Mouse (Mus musculus) heart, postnatal 25 days (tissue): ENCODE measurements at regions not wholly inside any gene's neighbourhood (a gene's known extent, or its start where the extent isn't known, plus 50 kb on each side); places are given as distances from the start of the nearest gene placed in this dataset.
"Not testable (repeated sequence)": the region's sequence is repeated elsewhere in the genome, so short reads cannot be mapped to it uniquely, and the experiment has no call there.

Experiments used
- DNase-seq: peaks from one replicate; pipeline ENCODE4 v3.0.0; 2022; ENCODE audit warnings: low spot score
- intact Hi-C: fragments of 180-260 bp; cut with DNase I; formaldehyde crosslinking; loops from one replicate; pipeline ENCODE4 v1.15.1; 2025

DNA sequence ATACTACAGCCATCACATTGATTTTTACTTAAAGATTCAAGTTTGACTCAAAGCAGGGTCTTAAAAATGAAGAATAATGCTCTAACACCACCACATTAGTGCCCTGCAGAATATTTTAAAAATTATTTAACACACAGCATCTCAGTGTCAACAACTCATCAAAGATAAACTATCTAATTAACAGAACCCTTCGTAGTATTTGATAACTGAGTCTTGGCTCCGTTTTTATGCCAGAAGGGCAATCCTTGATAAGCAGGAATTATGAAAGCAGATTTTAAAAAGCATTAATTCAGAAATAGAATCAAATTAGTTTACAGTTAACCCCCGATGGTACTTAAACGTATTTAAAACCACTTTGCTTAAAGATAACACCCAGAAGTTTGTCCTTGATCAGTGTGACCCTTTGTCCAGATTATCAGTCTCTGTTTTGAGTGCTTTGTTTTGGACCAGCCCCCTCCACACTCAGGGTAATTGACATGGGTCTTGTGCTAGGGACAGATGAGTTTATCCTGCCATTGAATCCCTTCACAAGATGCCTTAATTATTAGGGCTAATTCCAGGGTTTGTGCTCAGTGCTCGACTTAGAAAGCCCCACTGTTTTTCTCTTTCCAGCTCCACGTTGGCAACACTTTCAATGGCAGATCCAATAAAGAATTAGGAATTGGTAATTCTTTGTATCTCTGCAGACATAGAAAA is 69.4 kb upstream of the Dph6 start:
- DNase-seq, result no peak
- intact Hi-C loops, result no loop called here

DNA sequence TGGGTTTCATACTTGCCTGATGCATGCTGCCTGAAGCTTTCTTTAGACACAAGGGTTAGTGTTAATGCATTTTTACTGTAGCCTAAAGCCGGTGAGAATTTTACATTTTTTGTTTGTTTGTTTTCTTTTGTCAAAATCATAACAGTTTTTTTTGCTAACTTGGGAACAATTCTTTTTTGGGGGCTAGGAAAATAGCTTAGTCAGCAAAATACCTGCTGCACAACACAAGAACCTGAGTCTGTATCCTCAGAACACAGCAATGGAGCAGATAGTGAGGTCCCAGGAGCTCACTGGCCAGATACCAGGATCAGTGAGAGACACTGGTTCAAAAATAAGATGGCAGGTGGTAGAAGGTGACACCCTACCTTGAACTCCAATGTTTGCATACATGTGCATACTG is 72.4 kb upstream of the Dph6 start:
- intact Hi-C loops, result no loop called here
- DNase-seq, result no peak

DNA sequence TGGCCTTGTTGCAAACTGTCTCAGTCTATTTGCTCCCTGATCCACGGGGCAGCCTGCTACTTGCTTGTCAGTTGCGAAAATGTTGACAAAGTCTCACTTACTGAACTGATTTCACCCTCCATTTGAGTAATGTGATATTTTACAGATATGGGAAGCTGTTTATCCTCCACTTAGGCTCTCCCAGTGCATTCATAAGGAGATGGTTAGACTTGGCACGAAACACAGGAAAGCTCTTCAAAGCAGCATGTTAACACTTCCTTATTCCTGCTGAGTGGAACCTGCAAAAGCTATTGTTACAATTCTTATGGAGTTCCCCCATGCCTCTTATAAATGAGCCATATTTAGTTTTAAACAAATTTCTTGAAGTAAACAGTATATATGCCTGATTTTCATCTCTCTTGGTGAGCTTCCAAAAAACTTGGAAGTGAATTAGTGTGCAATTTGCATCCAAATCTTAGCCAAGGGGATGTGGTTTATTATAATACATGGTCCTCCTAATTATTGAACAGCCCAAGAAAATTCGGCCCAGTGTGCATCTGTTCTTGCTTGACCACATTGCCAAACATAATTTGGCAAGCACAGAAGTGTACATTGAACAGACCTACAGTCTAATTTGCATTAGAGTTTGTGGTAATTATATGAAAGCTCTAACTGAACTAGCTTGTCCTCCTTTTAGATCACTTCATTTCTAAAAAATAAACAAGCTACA is 80.3 kb upstream of the Dph6 start:
- no peak for DNase-seq
- intact Hi-C loops, result no loop called here

DNA sequence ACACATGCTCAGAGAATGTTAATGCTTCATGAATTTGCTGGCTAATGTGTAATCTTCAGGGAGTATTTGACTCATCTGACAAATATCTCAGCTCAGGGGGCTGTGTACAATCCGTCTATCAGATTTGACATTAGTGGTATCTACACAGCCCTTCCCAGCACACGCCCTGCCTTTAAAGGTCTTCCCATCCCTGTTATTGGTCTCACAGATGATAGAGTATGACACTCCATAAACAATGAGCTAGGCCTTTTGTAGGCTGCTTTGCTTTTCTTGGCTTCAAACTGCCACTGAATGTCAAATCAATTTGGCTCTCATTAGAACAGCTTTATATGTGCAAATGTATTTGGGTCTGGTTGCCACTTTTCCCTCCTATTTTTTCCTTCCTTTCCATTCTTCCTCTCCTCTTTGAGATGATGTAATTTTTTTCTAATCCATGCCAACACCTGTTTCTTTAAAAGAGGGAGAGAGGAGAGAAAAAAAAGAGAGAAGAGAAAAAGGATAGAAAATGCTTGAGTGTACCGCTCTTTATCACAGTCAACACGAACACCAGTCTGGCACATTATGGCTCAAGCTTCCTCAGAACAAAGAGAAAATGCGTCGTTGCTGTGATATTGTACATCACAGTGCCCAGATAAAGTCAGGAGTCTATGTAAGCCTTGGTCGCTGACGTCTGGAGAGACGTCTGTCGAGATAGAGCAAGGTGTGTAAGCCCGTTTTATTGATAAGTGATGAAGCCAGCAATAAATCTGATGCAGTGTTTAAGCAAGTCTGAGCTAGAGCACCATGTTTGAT is 84.9 kb upstream of the Dph6 start:
- DNase-seq, result no peak
- intact Hi-C loops, result no loop called here

DNA sequence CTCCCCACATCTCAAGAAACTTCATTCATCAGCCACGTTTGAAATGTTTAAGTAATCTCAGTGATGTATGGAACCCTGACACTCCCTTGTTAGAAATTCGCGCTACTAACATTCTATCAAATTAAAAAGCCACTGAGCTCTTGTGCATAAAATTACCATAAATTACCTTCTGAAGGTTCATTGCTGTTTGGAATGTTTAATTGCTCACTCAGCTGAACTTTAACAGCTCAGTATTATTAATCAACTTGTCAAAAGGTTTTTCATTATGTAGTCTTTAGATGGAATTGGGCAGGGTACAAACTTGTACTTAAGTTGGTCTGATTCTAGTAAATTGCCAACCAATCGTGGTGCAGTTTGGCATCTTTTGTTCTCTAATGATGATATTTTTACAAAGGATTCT is 108.5 kb upstream of the Dph6 start:
- no peak for DNase-seq
- intact Hi-C loops, result no loop called here

DNA sequence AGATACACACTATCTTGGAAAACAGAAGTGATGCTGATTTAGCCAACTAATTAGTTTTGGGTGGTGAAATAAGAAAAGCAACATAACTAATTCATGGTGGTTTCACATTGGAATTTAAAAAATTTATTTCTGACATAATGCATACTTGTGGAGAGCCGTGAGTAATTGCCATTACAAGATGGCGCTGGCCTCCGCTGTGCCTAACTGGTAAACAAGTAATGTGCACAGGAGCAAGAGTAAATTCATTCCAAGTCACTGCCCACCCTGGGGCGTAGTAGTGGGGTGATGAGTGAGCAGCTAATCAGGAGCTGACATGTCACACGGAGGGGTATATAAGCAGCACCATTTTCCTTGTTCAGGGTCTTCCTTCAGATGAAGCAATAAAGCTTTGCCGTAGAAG is 119.0 kb upstream of the Dph6 start:
- DNase-seq, intact Hi-C loops: not testable (repeated sequence)

DNA sequence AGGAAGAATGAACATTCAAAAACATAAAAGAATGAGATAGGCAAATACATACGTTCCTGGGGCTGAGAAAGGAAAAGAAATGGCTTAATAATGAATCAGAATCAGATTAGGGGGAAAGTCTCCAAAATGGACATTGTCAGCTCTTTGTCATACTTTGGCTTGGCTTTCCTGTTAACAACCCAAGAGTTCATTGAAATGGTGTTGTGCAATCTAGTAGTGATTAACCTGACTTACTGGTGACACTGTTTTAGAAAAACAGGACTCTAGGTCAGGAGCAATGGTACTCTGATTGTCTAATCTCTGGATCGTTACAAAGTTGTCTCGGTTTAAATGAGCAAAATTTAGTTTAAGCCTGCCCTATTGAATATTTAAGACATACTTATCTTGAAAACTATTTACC is 119.5 kb upstream of the Dph6 start:
- DNase-seq, result no peak
- intact Hi-C loops, result no loop called here

DNA sequence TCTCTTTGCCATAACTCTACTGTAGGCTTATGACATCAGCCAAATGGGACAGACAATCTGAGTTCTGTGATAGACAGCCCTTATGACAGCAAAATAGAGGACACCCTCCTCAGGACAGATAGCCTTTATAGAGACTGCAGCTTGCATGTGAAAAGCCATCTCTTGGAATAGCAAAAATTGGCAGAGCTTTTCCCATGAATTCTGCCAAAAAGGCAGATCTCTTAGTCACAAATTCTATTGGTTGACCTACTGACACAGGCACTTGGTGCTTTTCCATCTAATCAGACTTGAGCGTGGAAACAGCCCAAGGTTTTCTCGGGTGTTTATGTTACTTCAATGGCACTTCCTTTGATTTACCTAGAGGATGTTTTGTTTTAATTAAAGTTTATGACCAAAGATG is 120.8 kb upstream of the Dph6 start:
- intact Hi-C loops, result no loop called here
- no peak for DNase-seq

DNA sequence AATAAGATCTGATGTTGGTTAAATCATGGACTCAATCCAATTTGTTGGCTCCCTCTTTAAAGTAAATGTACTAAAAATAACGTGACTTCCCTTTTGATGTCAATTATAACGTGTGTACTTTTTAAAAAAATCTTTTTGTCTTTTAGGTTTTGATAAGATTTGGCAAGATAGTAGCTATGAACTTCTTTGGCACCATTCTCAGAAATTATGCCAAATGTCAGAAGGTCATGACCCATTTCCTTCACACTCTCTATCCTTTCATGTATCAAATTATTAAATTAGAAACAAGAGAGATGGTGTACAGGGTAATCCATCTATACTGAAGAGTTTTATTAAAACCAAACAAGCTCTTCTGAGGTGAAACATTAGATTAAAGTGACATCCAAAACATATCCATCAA is 121.4 kb upstream of the Dph6 start:
- intact Hi-C loops, result no loop called here
- DNase-seq, result no peak

DNA sequence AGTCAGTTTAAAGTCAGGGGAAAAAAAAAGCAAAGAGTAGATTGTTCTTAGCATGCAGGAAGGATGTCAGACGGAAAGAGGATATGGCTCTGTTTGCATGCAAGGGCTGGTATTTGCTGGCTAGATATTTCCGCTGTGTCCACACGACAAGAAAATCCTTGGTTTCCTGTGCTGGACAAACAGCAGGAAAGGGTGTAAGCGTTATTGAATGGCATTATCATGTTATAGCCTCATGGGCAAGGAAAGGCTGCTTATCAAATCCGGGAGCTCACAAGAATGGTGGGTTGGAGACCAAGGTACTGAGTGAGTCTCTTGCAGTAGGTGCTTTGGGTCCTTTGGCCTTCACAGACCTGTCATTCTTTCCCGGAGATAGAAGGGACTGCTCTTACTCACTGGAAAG is 127.7 kb upstream of the Dph6 start:
- DNase-seq, result no peak
- intact Hi-C loops, result no loop called here

DNA sequence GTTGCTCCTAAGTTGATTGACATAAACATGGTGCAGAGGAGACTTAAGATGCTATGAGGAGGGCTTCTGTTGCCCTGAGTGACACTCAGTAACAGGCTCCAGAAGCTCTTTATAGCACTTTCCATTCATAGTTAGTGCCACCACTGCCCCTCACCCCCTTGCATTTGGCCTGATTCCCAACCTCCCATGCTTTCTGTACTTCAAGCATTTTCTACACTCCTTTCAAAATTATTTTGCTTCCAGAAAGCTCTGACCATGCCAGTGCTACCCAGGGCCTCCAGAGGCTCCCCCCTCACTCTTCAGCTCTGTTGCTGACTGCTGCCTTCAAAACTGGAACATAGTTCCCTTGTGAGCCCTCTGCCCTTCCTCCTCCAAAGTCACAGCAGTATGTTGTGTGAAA is 129.4 kb upstream of the Dph6 start:
- DNase-seq, result no peak
- intact Hi-C loops, result no loop called here

DNA sequence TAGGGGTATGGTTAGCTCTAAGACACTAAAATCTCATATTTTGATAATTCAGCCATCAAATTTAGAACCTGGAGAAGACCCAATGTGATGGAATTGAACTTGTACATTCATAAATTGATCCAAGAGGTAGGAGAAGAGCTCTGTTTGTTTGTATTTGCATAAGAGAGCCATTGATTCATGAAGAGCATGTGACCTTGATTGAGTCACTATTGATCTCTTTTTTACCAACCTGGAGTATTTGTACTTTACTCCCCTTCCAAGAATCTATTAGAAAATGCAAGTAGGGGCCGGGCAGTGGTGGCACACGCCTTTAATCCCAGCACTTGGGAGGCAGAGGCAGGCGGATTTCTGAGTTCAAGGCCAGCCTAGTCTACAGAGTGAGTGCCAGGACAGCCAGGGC is 133.5 kb upstream of the Dph6 start:
- intact Hi-C loops, result no loop called here
- DNase-seq, result no peak

DNA sequence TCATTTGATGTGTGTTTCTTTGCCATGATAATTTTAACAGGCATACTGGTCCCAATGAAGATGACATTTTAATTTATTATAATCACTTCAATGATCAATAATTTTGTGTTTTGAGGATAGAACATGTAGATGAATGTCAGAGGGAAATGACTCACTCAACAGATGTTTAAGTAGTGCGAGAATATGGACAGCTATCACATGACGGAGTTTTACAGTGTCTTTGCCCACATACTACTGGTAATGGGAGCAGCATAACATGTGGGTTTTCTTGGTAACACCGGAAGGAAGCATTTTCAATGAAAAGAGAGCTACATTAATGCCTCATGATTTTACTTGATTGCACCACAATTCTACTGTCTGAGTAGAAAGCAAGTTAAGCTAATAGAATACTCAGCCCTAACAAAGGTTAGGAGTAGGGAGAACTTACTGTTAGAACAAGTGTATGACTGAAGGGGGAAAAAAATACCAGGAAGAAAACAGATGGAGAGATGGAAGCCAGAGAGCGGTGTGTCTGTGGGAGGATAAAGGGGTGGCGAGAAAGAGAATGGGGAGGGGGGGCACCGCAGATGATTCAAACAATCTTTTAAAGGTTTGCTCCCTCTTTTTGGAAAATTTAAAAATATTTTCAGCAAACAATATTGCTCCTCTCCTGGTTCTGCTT is 142.0 kb upstream of the Dph6 start:
- DNase-seq, result no peak
- intact Hi-C loops, result no loop called here

DNA sequence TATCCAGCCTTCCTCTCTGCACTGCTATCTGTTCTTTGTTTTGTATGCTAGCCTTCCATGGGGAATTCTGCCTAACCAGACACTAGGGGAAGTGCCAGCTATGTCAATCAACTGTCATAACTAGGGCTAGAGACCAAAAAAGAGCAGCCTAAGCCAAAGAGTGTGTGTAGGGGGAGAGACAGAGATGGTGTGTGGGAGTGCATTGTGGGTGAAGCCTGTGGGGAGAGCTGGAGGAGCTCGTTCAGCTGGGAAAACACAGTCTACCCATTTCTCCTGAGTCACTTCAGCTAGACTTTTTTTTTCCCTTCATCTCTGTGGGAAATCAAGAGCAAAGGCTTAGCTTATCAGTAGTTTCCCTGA is 142.5 kb upstream of the Dph6 start:
- intact Hi-C loops, result no loop called here
- no peak for DNase-seq

DNA sequence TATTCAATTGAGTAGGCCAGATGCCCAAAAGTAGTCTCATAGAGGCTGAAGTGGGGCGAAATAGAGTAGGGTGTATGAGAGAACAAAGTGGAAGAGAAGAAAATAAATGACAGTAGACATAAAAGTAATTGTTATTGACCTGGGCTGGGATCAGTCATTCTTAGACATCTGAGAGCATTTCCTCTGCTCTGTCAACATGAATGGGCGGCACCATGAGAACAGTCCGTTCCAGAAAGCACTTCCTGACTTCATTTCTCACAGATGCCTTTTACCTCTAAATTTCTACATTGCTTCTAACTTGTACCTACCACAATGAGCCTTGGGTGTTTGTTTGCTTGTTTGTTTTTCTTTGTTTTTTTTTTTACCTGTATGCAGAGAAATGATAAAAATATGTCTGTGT is 148.5 kb upstream of the Dph6 start:
- no peak for DNase-seq
- intact Hi-C loops, result no loop called here

DNA sequence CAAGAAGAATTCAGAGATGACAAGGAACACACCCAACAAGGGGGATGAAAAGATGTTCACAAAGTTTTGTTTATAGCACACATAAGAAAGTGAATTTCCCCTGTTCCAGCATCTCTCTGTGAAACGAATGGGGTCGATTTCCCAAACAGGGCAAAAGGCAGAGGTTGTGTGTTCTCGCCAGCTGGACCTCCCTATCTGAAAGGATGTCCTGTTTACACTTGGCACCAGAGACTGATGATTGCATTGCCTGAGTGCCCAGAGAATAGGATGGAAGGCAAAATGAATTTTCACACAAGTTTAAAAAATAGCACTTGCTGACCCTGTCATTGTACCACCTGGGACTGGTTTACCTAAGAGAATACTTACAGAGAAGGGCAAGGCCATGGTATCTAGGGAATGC is 149.2 kb upstream of the Dph6 start:
- intact Hi-C loops, result no loop called here
- DNase-seq, result no peak

DNA sequence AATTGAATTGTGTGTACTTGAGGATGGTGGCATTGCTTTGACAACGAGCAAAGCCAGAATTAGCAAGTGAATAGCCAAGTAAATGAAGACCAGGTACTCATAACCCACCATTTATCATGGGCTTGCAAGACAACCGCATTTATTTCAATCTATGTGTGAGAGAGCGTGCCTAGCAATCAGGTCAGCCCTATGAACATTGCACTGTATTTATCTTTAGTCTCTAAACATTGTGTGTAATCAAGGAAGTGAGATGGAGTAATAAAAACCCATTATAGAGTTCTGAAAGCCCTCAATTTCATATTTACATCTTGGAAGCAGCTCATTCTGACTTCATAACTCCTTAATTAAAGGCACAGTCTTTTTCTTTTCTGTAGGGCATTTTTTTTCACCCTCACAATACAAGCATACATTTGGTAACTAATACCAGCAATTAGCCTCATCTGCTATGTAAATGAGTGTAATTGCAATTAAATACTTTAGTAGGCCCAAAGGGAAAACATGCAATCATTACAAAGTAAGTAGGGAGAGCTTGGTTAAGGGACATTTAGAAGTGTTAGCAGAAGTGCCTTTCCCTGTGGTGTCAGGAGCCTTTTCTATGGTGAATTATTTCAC is 150.8 kb upstream of the Dph6 start:
- intact Hi-C loops, result no loop called here
- DNase-seq, result no peak

DNA sequence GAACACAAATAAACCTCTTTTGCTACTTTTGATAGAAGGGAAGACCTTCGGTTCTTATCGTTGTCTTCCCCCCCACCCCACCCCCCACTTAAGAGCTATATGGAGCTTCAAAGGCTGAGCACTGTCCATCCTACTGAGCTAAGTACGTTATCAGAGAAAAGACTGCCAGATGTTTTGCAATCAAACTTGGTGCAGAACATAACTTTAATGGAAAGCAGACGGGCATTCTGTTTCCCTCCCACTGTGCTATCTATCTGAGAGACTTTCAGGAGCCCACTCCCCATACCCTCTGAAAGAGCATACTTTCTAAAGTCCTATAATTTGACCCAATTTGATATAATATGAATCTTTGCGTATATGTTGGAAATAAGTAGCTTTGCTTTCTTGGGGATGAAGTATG is 153.3 kb upstream of the Dph6 start:
- intact Hi-C loops, result no loop called here
- DNase-seq, result no peak

DNA sequence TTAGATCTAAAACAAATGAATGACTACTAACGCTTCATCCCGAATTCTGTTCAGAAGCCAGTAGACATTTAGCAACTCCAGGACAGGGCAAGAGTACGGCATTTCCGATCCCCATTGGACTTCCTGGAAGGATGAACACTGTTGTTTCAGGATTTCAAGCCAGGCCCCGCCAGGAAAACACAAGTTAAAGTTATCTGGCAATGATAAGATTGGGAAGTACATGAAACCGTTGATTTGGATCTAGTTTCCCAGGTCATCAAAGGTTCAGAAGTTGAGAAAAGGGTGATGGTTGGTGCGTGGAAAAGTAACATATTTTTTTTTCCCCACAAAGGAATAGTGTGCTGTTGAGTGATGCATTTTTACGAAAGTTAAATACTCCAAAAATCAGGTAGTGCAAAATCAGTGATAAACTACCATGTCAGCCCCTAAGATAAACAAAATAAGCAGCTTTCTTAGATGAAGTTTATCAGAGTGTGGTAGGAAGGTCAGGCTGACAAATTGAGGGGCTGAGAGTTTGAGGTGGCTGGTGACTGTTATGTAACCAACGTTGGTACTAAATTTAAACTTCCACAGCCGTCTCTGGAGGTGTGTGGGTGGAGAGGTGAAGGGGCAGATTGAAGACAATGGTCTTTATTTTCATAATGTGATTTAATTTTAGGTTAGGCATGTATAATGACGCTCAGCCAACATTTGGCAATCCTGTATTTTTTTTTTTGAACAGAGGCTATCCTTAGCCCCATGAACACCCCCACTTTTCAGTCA is 157.6 kb upstream of the Dph6 start:
- intact Hi-C loops, result no loop called here
- DNase-seq, result no peak

DNA sequence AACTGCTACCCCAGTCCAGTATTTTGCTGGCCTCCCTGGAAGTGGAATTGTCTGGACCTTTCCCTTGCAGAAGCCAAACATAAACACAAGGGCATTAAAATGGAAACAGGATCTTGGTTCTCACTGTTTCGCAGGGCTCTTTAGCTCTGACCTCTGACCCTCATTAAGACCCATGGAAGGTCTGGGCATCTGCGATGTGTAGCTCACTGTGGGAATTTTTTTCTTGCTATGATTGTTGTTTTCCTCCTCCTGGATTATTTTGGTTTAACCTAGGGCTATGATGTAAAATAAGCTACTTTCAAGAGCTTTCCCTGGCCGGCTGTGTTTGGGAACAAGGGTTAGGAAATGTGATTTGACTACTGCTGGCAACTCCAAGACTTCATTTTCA is 158.1 kb upstream of the Dph6 start:
- no peak for DNase-seq
- intact Hi-C loops, result no loop called here
